Mouse (Mus musculus): ENCODE data around the gene Yod1. TPM values are rescaled to one million over a fixed set of nuclear protein-coding genes. Genes with fewer than 3 reads are reported as not detected.
A peak's percentile ranks its signal among the peaks of the same experiment; 100 is the strongest.

The Yod1 gene
- polyA plus RNA-seq, 1 experiment, result 1.5 TPM

- TF ChIP-seq POLR2A (IDR thresholded peaks at IDR 0.05; ENCODE audit: low read depth, low read length), result no peak
- no peak for TF ChIP-seq CTCF (IDR thresholded peaks at IDR 0.05; ENCODE audit: extremely low read depth, insufficient read length, insufficient replicate concordance, low read depth, low read length)
- H3K27ac ChIP-seq (ENCODE audit: insufficient read depth, low read depth, low read length), result no peak overlapping the region
- no peak overlapping the region for H3K4me3 ChIP-seq (ENCODE audit: low read depth, low read length)
- peaks cover 19% of the 10 kb centered on the region for H3K4me1 ChIP-seq (ENCODE audit: control insufficient read depth, insufficient read depth, insufficient read length, low read length)
- peaks cover 43% of the 10 kb centered on the region for H3K36me3 ChIP-seq (ENCODE audit: control insufficient read depth, insufficient read depth, low read length)
- no peaks in the 10 kb centered on the region for H3K27me3 ChIP-seq (ENCODE audit: control insufficient read depth, insufficient read depth, low read length)
- WGBS, result 77% methylated on average over 3 of the region's 3 CpGs
Observed at GRCm38 (mm10) chr1:130745591-130745990, 28.5 kb downstream of the Yod1 start.

GRCm38 (mm10) chr1:130746819-130747218 is 29.7 kb downstream of the Yod1 start:
- H3K4me1 ChIP-seq (ENCODE audit: control insufficient read depth, insufficient read depth, insufficient read length, low read length), result peaks cover 10% of the 10 kb centered on the region; the same call in 1 of the 2 replicates
- peaks cover 31% of the 10 kb centered on the region for H3K36me3 ChIP-seq (ENCODE audit: control insufficient read depth, insufficient read depth, low read length)
- no peak overlapping the region for H3K4me3 ChIP-seq (ENCODE audit: low read depth, low read length)
- WGBS, result 91% methylated on average over 3 of the region's 3 CpGs
- H3K27me3 ChIP-seq (ENCODE audit: control insufficient read depth, insufficient read depth, low read length), result no peaks in the 10 kb centered on the region
- TF ChIP-seq CTCF (IDR thresholded peaks at IDR 0.05; ENCODE audit: extremely low read depth, insufficient read length, insufficient replicate concordance, low read depth, low read length) (no peak), POLR2A (IDR thresholded peaks at IDR 0.05; ENCODE audit: low read depth, low read length) (no peak)
- no peak overlapping the region for H3K27ac ChIP-seq (ENCODE audit: insufficient read depth, low read depth, low read length)

GRCm38 (mm10) chr1:130759689-130760088 is 42.6 kb downstream of the Yod1 start:
- H3K27ac ChIP-seq (ENCODE audit: insufficient read depth, low read depth, low read length), result peak overlapping the region; percentile 99; the same call in 1 of the 2 replicates
- no peaks in the 10 kb centered on the region for H3K27me3 ChIP-seq (ENCODE audit: control insufficient read depth, insufficient read depth, low read length)
- TF ChIP-seq POLR2A (IDR thresholded peaks at IDR 0.05; ENCODE audit: low read depth, low read length) (no peak), CTCF (IDR thresholded peaks at IDR 0.05; ENCODE audit: extremely low read depth, insufficient read length, insufficient replicate concordance, low read depth, low read length) (no peak)
- no peaks in the 10 kb centered on the region for H3K36me3 ChIP-seq (ENCODE audit: control insufficient read depth, insufficient read depth, low read length)
- peaks cover 32% of the 10 kb centered on the region for H3K4me1 ChIP-seq (ENCODE audit: control insufficient read depth, insufficient read depth, insufficient read length, low read length)
- WGBS, result 25% methylated on average over 9 of the region's 9 CpGs
- H3K4me3 ChIP-seq (ENCODE audit: low read depth, low read length), result no peak overlapping the region

- Histone ChIP-seq H3K36me3 (ENCODE audit: control insufficient read depth, insufficient read depth, low read length) (no peaks in the 10 kb centered on the region), H3K27ac (ENCODE audit: insufficient read depth, low read depth, low read length) (peak overlapping the region; percentile 99), H3K4me1 (ENCODE audit: control insufficient read depth, insufficient read depth, insufficient read length, low read length) (peaks cover 43% of the 10 kb centered on the region), H3K4me3 (ENCODE audit: low read depth, low read length) (no peak overlapping the region), H3K27me3 (ENCODE audit: control insufficient read depth, insufficient read depth, low read length) (no peaks in the 10 kb centered on the region)
- TF ChIP-seq CTCF (IDR thresholded peaks at IDR 0.05; ENCODE audit: extremely low read depth, insufficient read length, insufficient replicate concordance, low read depth, low read length) (no peak), POLR2A (IDR thresholded peaks at IDR 0.05; ENCODE audit: low read depth, low read length) (no peak)
- 17% methylated on average over 1 of the region's 1 CpGs for WGBS
Observed at GRCm38 (mm10) chr1:130761597-130761996, 44.5 kb downstream of the Yod1 start.

- 42% methylated on average over 3 of the region's 3 CpGs for WGBS
- peak overlapping the region; percentile 88 for H3K27ac ChIP-seq (ENCODE audit: insufficient read depth, low read depth, low read length)
- TF ChIP-seq POLR2A (IDR thresholded peaks at IDR 0.05; ENCODE audit: low read depth, low read length) (no peak), CTCF (IDR thresholded peaks at IDR 0.05; ENCODE audit: extremely low read depth, insufficient read length, insufficient replicate concordance, low read depth, low read length) (no peak)
Observed at GRCm38 (mm10) chr1:130762045-130762760, 45.1 kb downstream of the Yod1 start.

GRCm38 (mm10) chr1:130764027-130764461 is 46.9 kb downstream of the Yod1 start:
- Histone ChIP-seq H3K36me3 (ENCODE audit: control insufficient read depth, insufficient read depth, low read length) (no peaks in the 10 kb centered on the region), H3K4me1 (ENCODE audit: control insufficient read depth, insufficient read depth, insufficient read length, low read length) (peaks cover 49% of the 10 kb centered on the region), H3K27ac (ENCODE audit: insufficient read depth, low read depth, low read length) (peak overlapping the region; percentile 92), H3K27me3 (ENCODE audit: control insufficient read depth, insufficient read depth, low read length) (no peaks in the 10 kb centered on the region), H3K4me3 (ENCODE audit: low read depth, low read length) (peak overlapping the region; percentile 10; the same call in 1 of the 2 replicates)
- WGBS, result 25% methylated on average over 12 of the region's 12 CpGs
- TF ChIP-seq CTCF (IDR thresholded peaks at IDR 0.05; ENCODE audit: extremely low read depth, insufficient read length, insufficient replicate concordance, low read depth, low read length) (no peak), POLR2A (IDR thresholded peaks at IDR 0.05; ENCODE audit: low read depth, low read length) (peak; percentile 80; the same call in 1 of the 2 replicates)

More at GRCm38 (mm10) chr1:130762045-130762760, 45.1 kb downstream of the Yod1 start:
- Histone ChIP-seq H3K36me3 (ENCODE audit: control insufficient read depth, insufficient read depth, low read length) (no peaks in the 10 kb centered on the region), H3K27me3 (ENCODE audit: control insufficient read depth, insufficient read depth, low read length) (no peaks in the 10 kb centered on the region), H3K4me3 (ENCODE audit: low read depth, low read length) (no peak overlapping the region), H3K4me1 (ENCODE audit: control insufficient read depth, insufficient read depth, insufficient read length, low read length) (peaks cover 48% of the 10 kb centered on the region)

- Histone ChIP-seq H3K4me1 (ENCODE audit: control insufficient read depth, insufficient read depth, insufficient read length, low read length) (peaks cover 37% of the 10 kb centered on the region; the same call in 1 of the 2 replicates), H3K36me3 (ENCODE audit: control insufficient read depth, insufficient read depth, low read length) (no peaks in the 10 kb centered on the region), H3K27me3 (ENCODE audit: control insufficient read depth, insufficient read depth, low read length) (no peaks in the 10 kb centered on the region), H3K4me3 (ENCODE audit: low read depth, low read length) (no peak overlapping the region), H3K27ac (ENCODE audit: insufficient read depth, low read depth, low read length) (0 out of 2 replicates have a peak overlapping the region, but pooled peaks have one; percentile 12)
- 64% methylated on average over 5 of the region's 5 CpGs for WGBS
- no peak for TF ChIP-seq POLR2A (IDR thresholded peaks at IDR 0.05; ENCODE audit: low read depth, low read length)
- no peak for TF ChIP-seq CTCF (IDR thresholded peaks at IDR 0.05; ENCODE audit: extremely low read depth, insufficient read length, insufficient replicate concordance, low read depth, low read length)
Observed at GRCm38 (mm10) chr1:130767066-130767465, 49.9 kb downstream of the Yod1 start.
